Mouse (Mus musculus): ENCODE data around the gene Hsdl2. TPM values are rescaled to one million over a fixed set of nuclear protein-coding genes. Genes with fewer than 3 reads are reported as not detected.
A peak's percentile ranks its signal among the peaks of the same experiment; 100 is the strongest.
"Not testable (repeated sequence)": the region's sequence is repeated elsewhere in the genome, so short reads cannot be mapped to it uniquely, and the experiment has no call there.

Gene Hsdl2
- polyA plus RNA-seq, 1 experiment from 2014 or later: 23.1 TPM

DNA sequence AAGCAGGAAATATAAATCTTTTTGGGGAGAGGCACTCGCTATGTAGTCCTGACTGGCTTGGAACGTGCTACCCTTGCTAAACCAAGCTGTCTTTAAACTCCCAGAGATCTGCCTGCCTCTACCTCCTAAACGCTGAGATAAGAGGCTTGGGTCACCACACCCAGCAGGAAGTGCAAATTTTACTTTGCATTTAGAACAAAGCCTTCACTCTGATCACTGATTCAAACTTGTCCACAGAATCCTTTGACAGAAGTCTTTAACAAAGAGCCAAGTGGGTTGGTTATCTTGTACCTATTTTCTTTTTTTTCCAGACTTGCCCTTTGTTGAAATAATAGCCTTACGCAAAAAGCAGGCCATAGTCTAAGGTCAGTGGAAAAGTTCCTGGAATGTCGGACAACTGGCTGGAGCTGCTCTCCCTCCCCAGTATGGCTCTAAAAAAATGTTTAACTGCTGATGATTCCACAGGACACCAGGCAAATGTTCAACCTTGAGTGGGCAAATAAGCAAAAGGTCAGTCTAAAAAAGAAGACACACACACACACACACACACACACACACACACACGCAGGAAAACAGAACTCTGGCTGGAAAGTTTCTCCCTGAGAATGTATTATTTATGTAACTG, 23.2 kb upstream of the Hsdl2 start:
- no peak for TF ChIP-seq CTCF (IDR thresholded peaks at IDR 0.05; ENCODE audit: low read depth)
- ATAC-seq: no peak
- H3K27ac ChIP-seq (ENCODE audit: low read depth, low read length): no peak overlapping the region
- no peak overlapping the region for H3K4me3 ChIP-seq (ENCODE audit: low read depth, low read length)
- whole genome bisulfite sequencing: 57% methylated on average over 6 of the region's 6 CpGs
- no peak overlapping the region for H3K4me2 ChIP-seq (replicated peaks; ENCODE audit: low read depth)
- H3K9me3 ChIP-seq (ENCODE audit: control insufficient read depth): no peaks in the 10 kb centered on the region
- H3K4me1 ChIP-seq (replicated peaks; ENCODE audit: control insufficient read depth, insufficient read depth, low read length): 0 out of 2 replicates have a peak, but pooled peaks cover 4% of the 10 kb centered on the region
- H3K27me3 ChIP-seq (replicated peaks; ENCODE audit: control insufficient read depth, insufficient read depth, low read length): no peaks in the 10 kb centered on the region
- H3K36me3 ChIP-seq (ENCODE audit: control insufficient read depth, insufficient read depth): no peaks in the 10 kb centered on the region
- H3K9ac ChIP-seq (ENCODE audit: low read depth, low read length): no peak overlapping the region

DNA sequence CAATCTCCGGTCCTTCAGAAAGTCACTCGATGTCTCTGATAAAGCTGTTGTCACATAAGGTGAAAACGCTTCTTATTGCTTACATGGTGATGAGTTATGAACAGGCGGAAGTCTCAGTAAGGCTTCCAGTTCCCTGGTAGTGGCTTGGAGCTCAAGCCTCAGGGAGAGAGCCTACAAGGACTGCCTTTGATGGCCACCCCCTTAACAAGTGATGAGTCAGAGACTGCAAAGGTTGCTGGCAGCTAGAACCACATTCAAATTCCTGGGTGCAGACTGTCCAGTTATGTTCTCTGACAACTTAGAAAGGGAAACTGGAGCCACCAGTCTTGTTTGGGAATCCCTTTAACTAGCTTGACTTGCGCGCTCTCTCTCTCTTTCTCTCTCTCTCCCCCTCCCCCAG, 21.2 kb upstream of the Hsdl2 start:
- no peak for TF ChIP-seq CTCF (IDR thresholded peaks at IDR 0.05; ENCODE audit: low read depth)
- Histone ChIP-seq H3K4me1 (replicated peaks; ENCODE audit: control insufficient read depth, insufficient read depth, low read length) (no peaks in the 10 kb centered on the region), H3K9me3 (ENCODE audit: control insufficient read depth) (no peaks in the 10 kb centered on the region), H3K9ac (ENCODE audit: low read depth, low read length) (no peak overlapping the region), H3K36me3 (ENCODE audit: control insufficient read depth, insufficient read depth) (no peaks in the 10 kb centered on the region), H3K4me3 (ENCODE audit: low read depth, low read length) (no peak overlapping the region), H3K4me2 (replicated peaks; ENCODE audit: low read depth) (no peak overlapping the region), H3K27ac (ENCODE audit: low read depth, low read length) (no peak overlapping the region), H3K27me3 (replicated peaks; ENCODE audit: control insufficient read depth, insufficient read depth, low read length) (no peaks in the 10 kb centered on the region)
- ATAC-seq: no peak
- 85% methylated on average over 6 of the region's 6 CpGs for WGBS

DNA sequence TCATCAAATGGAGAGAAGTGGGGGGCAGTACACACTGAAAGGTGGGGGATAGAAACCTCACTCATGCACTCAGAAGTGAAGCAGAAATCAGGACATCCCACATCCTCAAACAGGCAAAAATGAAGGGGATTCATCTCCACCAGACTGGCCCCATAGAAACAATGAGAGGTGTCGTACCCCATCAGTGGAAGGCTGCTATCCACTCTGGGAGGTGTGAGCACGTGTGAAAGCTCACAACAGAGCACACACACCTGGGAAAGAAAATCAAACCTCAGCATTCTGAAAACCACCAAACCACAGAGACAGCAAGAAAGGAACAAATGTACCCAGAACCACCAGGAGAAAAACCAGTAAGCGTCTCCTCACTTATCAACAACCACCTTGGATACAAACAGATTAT, 17.2 kb upstream of the Hsdl2 start:
- no peak for TF ChIP-seq CTCF (IDR thresholded peaks at IDR 0.05; ENCODE audit: low read depth)
- ATAC-seq: no peak
- no peaks in the 10 kb centered on the region for H3K4me1 ChIP-seq (replicated peaks; ENCODE audit: control insufficient read depth, insufficient read depth, low read length)

GRCm38 (mm10) chr4:59565571-59566188, 15.7 kb upstream of the Hsdl2 start:
- Histone ChIP-seq H3K27ac (ENCODE audit: low read depth, low read length) (no peak overlapping the region), H3K36me3 (ENCODE audit: control insufficient read depth, insufficient read depth) (no peaks in the 10 kb centered on the region), H3K4me3 (ENCODE audit: low read depth, low read length) (no peak overlapping the region), H3K4me2 (replicated peaks; ENCODE audit: low read depth) (no peak overlapping the region), H3K27me3 (replicated peaks; ENCODE audit: control insufficient read depth, insufficient read depth, low read length) (no peaks in the 10 kb centered on the region), H3K9me3 (ENCODE audit: control insufficient read depth) (no peaks in the 10 kb centered on the region), H3K4me1 (replicated peaks; ENCODE audit: control insufficient read depth, insufficient read depth, low read length) (no peaks in the 10 kb centered on the region), H3K9ac (ENCODE audit: low read depth, low read length) (no peak overlapping the region)
- no peak for TF ChIP-seq CTCF (IDR thresholded peaks at IDR 0.05; ENCODE audit: low read depth)
- WGBS: 73% methylated on average over 8 of the region's 8 CpGs
- ATAC-seq: no peak

More for the DNA sequence above, 17.2 kb upstream of the Hsdl2 start:
- H3K4me3 ChIP-seq (ENCODE audit: low read depth, low read length): no peak overlapping the region
- 80% methylated on average over 3 of the region's 3 CpGs for WGBS
- no peak overlapping the region for H3K27ac ChIP-seq (ENCODE audit: low read depth, low read length)
- no peak overlapping the region for H3K9ac ChIP-seq (ENCODE audit: low read depth, low read length)
- H3K4me2 ChIP-seq (replicated peaks; ENCODE audit: low read depth): no peak overlapping the region
- H3K27me3 ChIP-seq (replicated peaks; ENCODE audit: control insufficient read depth, insufficient read depth, low read length): no peaks in the 10 kb centered on the region
- no peaks in the 10 kb centered on the region for H3K9me3 ChIP-seq (ENCODE audit: control insufficient read depth)
- H3K36me3 ChIP-seq (ENCODE audit: control insufficient read depth, insufficient read depth): no peaks in the 10 kb centered on the region

DNA sequence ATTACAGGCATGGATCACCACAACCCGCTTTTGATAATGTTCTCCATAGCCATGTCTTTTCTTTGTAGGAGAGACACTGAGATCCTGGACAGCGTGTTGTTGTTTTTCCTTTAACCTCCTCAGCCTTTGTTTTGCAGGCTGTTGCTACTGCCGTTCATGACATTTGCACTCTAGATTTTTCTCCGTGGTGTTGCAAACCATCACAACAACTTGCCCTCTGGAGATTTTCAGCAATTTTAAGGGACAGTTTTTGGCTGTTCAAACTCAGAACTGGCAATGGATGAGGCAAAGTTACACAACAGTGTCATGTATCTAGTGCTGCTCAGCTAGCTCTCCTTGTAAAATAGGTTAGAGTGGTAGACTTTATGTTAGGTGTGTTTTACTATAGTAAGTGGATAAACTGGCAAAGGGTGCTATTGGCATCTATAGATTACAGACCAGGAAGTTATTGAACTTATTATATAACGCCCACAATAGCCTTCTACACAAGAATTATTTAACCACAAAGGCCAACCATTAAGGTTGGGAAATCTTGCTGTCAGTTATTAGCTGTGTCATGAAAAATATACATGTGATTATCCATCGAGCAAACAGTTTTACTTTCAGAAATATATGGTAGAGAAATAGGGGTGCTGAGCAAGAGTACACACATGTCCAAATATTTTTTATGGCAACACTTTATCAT, 13.6 kb upstream of the Hsdl2 start:
- Histone ChIP-seq H3K27ac (ENCODE audit: low read depth, low read length) (no peak overlapping the region; the same call in 1 of the 2 replicates), H3K27me3 (replicated peaks; ENCODE audit: control insufficient read depth, insufficient read depth, low read length) (no peaks in the 10 kb centered on the region), H3K4me1 (replicated peaks; ENCODE audit: control insufficient read depth, insufficient read depth, low read length) (no peaks in the 10 kb centered on the region), H3K4me3 (ENCODE audit: low read depth, low read length) (no peak overlapping the region), H3K9me3 (ENCODE audit: control insufficient read depth) (no peaks in the 10 kb centered on the region), H3K4me2 (replicated peaks; ENCODE audit: low read depth) (no peak overlapping the region), H3K36me3 (ENCODE audit: control insufficient read depth, insufficient read depth) (no peaks in the 10 kb centered on the region), H3K9ac (ENCODE audit: low read depth, low read length) (no peak overlapping the region)
- TF ChIP-seq CTCF (IDR thresholded peaks at IDR 0.05; ENCODE audit: low read depth): no peak
- ATAC-seq: peak; percentile 51; the same call in 1 of the 2 replicates
- 70% methylated on average over 6 of the region's 6 CpGs for WGBS

GRCm38 (mm10) chr4:59569538-59569937, 11.8 kb upstream of the Hsdl2 start:
- Histone ChIP-seq H3K9me3 (ENCODE audit: control insufficient read depth) (no peaks in the 10 kb centered on the region), H3K27me3 (replicated peaks; ENCODE audit: control insufficient read depth, insufficient read depth, low read length) (no peaks in the 10 kb centered on the region), H3K4me3 (ENCODE audit: low read depth, low read length) (no peak overlapping the region), H3K9ac (ENCODE audit: low read depth, low read length) (no peak overlapping the region), H3K27ac (ENCODE audit: low read depth, low read length) (no peak overlapping the region), H3K36me3 (ENCODE audit: control insufficient read depth, insufficient read depth) (no peaks in the 10 kb centered on the region), H3K4me1 (replicated peaks; ENCODE audit: control insufficient read depth, insufficient read depth, low read length) (no peaks in the 10 kb centered on the region), H3K4me2 (replicated peaks; ENCODE audit: low read depth) (no peak overlapping the region)
- ATAC-seq: 0 out of 2 replicates have a peak, but pooled peaks have one; percentile 36
- 1% methylated on average over 7 of the region's 7 CpGs for WGBS
- peak; percentile 79 for TF ChIP-seq CTCF (IDR thresholded peaks at IDR 0.05; ENCODE audit: low read depth)

DNA sequence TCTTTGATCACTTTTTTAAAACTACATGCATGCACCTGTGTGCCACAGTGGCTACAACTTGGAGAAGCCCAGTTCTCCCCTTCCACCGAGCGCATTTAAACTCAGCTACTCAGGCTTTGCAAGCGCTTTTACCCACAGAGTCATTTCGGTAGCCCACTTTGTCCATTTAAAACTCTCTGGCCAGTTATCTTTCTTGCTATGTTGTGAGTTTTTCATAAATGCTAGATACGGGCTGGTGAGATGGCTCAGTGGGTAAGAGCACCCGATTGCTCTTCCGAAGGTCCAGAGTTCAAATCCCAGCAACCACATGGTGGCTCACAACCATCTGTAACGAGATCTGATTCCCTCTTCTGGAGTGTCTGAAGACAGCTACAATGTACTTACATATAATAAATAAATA, 10.8 kb upstream of the Hsdl2 start:
- H3K27ac ChIP-seq (ENCODE audit: low read depth, low read length); H3K4me3 ChIP-seq (ENCODE audit: low read depth, low read length); H3K36me3 ChIP-seq (ENCODE audit: control insufficient read depth, insufficient read depth); ATAC-seq; H3K4me1 ChIP-seq (replicated peaks; ENCODE audit: control insufficient read depth, insufficient read depth, low read length); H3K27me3 ChIP-seq (replicated peaks; ENCODE audit: control insufficient read depth, insufficient read depth, low read length); H3K4me2 ChIP-seq (replicated peaks; ENCODE audit: low read depth); H3K9ac ChIP-seq (ENCODE audit: low read depth, low read length); H3K9me3 ChIP-seq (ENCODE audit: control insufficient read depth): not testable (repeated sequence)
- 96% methylated on average over 7 of the region's 8 CpGs for WGBS

Measured in intestine, postnatal 0 days (tissue).